Mouse (Mus musculus): ENCODE results near the gene Itpr2.

DNA sequence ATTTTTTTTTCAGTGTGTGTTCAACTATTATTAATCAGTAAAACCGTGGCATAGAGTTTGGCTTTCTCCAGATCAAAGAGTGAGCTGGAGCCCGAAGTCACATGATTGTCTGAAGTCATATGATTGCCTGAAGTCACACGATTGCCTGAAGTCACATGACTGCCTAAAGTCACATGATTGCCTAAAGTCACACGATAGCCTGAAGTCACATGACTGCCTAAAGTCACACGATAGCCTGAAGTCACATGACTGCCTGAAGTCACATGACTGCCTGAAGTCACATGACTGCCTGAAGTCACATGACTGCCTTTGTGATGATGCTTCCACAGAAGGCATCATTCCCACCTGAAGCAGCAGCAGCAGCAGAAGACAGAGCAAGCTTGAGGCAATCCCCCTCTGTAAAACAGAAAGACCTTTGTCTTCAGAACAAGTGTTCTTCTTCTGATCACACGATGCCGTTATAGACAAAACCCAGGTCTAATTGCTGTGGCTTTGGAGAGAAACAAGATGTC is 304.1 kb downstream of the Itpr2 start:
- no peak for TF ChIP-seq CTCF (IDR thresholded peaks at IDR 0.05; ENCODE audit: control insufficient read depth, insufficient read depth, insufficient read length)
- TF ChIP-seq MAX (IDR thresholded peaks at IDR 0.05) = no peak
- TF ChIP-seq MYOG (IDR thresholded peaks at IDR 0.05; ENCODE audit: control insufficient read depth, extremely low read depth, insufficient read length) = no peak
- TF ChIP-seq FOSL1 (IDR thresholded peaks at IDR 0.05; ENCODE audit: insufficient read depth, low read length, poor library complexity, severe bottlenecking) = no peak
- no peak for TF ChIP-seq MYOD1 (IDR thresholded peaks at IDR 0.05; ENCODE audit: control insufficient read depth, insufficient read length, low read depth)

Data from C2C12 (cell line).